Comparison of ENCODE assay signal across 7 mouse cellular contexts in genomic region chr13:4608530-4608929, GRCm38 (mm10). TPM values are rescaled to one million over a fixed set of nuclear protein-coding genes. Genes with fewer than 3 reads are reported as not detected.
DNase-seq lines count a peak whose midpoint lies in the region; ATAC-seq lines count a peak whose summit lies in the region.

No protein-coding gene starts in this region.

- H3K27ac ChIP-seq in neural tube, embryonic 11.5 days (ENCODE audit: low read depth, low read length): no peak overlapping the region
- peak overlapping the region; percentile 74 for H3K27ac ChIP-seq in embryonic facial prominence, embryonic 13.5 days
- H3K27ac ChIP-seq in limb, embryonic 11.5 days (replicated peaks; ENCODE audit: low read depth, low read length): no peak overlapping the region
- H3K27ac ChIP-seq in neural tube, embryonic 13.5 days (replicated peaks): peak overlapping the region; percentile 74

- no peaks in the 10 kb centered on the region for H3K9me3 ChIP-seq in neural tube, embryonic 11.5 days (ENCODE audit: control insufficient read depth, low read length)
- H3K9me3 ChIP-seq in embryonic facial prominence, embryonic 13.5 days: no peaks in the 10 kb centered on the region
- no peaks in the 10 kb centered on the region for H3K9me3 ChIP-seq in limb, embryonic 11.5 days (ENCODE audit: control insufficient read depth, low read length)
- H3K9me3 ChIP-seq in neural tube, embryonic 13.5 days: no peaks in the 10 kb centered on the region

- peak overlapping the region; percentile 73 for H3K9ac ChIP-seq in neural tube, embryonic 11.5 days (ENCODE audit: low read length)
- H3K9ac ChIP-seq in embryonic facial prominence, embryonic 13.5 days: peak overlapping the region; percentile 81
- peak overlapping the region; percentile 49 for H3K9ac ChIP-seq in limb, embryonic 11.5 days (ENCODE audit: low read length)
- peak overlapping the region; percentile 82 for H3K9ac ChIP-seq in neural tube, embryonic 13.5 days

- no peaks in the 10 kb centered on the region for H3K36me3 ChIP-seq in neural tube, embryonic 11.5 days (ENCODE audit: control insufficient read depth, insufficient read depth, low read length)
- H3K36me3 ChIP-seq in embryonic facial prominence, embryonic 13.5 days: peaks cover 5% of the 10 kb centered on the region; the same call in 1 of the 2 replicates
- H3K36me3 ChIP-seq in limb, embryonic 11.5 days (ENCODE audit: control insufficient read depth, insufficient read depth, low read length): no peaks in the 10 kb centered on the region
- H3K36me3 ChIP-seq in neural tube, embryonic 13.5 days: no peaks in the 10 kb centered on the region

- H3K27me3 ChIP-seq in neural tube, embryonic 11.5 days (ENCODE audit: control insufficient read depth, insufficient read depth, low read length): no peaks in the 10 kb centered on the region
- H3K27me3 ChIP-seq in embryonic facial prominence, embryonic 13.5 days: no peaks in the 10 kb centered on the region
- no peaks in the 10 kb centered on the region for H3K27me3 ChIP-seq in limb, embryonic 11.5 days (ENCODE audit: control insufficient read depth, insufficient read depth, low read length)
- H3K27me3 ChIP-seq in neural tube, embryonic 13.5 days: 0 out of 2 replicates have a peak, but pooled peaks cover 4% of the 10 kb centered on the region

- ATAC-seq in neural tube, embryonic 11.5 days (ENCODE audit: insufficient read depth, low FRiP score, low TSS enrichment): peak; percentile 2
- no peak; the same call in 1 of the 2 replicates for ATAC-seq in embryonic facial prominence, embryonic 13.5 days (ENCODE audit: insufficient number of reproducible peaks, insufficient read depth, low FRiP score, low TSS enrichment, low read depth)
- 0 out of 2 replicates have a peak, but pooled peaks have one; percentile 7 for ATAC-seq in limb, embryonic 11.5 days (ENCODE audit: insufficient number of reproducible peaks, low FRiP score, low TSS enrichment, low read depth)
- ATAC-seq in neural tube, embryonic 13.5 days (ENCODE audit: low read depth): peak; percentile 26

- no peaks in the 10 kb centered on the region for H3K4me1 ChIP-seq in neural tube, embryonic 11.5 days (ENCODE audit: control insufficient read depth, insufficient read depth, low read length)
- no peaks in the 10 kb centered on the region for H3K4me1 ChIP-seq in embryonic facial prominence, embryonic 13.5 days
- H3K4me1 ChIP-seq in limb, embryonic 11.5 days (ENCODE audit: control insufficient read depth, insufficient read depth, low read length): no peaks in the 10 kb centered on the region
- H3K4me1 ChIP-seq in neural tube, embryonic 13.5 days (replicated peaks): peaks cover 11% of the 10 kb centered on the region; the same call in 1 of the 2 replicates

- H3K4me3 ChIP-seq in neural tube, embryonic 11.5 days (ENCODE audit: low read depth, low read length): peak overlapping the region; percentile 53
- peak overlapping the region; percentile 64 for H3K4me3 ChIP-seq in embryonic facial prominence, embryonic 13.5 days
- peak overlapping the region; percentile 50 for H3K4me3 ChIP-seq in limb, embryonic 11.5 days (ENCODE audit: low read depth, low read length)
- H3K4me3 ChIP-seq in neural tube, embryonic 13.5 days: peak overlapping the region; percentile 70

- WGBS in neural tube, embryonic 11.5 days: 33% methylated on average over 9 of the region's 9 CpGs
- 32% methylated on average over 9 of the region's 9 CpGs for WGBS in embryonic facial prominence, embryonic 13.5 days
- WGBS in limb, embryonic 11.5 days: 34% methylated on average over 9 of the region's 9 CpGs
- WGBS in neural tube, embryonic 13.5 days: 26% methylated on average over 9 of the region's 9 CpGs

- no peak for DNase-seq in neural tube, embryonic 11.5 days (ENCODE audit: low spot score)
- DNase-seq in neural tube, embryonic 10.5 days (ENCODE audit: extremely low spot score, low spot score): no peak
- DNase-seq in limb, embryonic 11.5 days (ENCODE audit: low spot score): no peak
- DNase-seq in spleen, postnatal 36 days (ENCODE audit: low spot score in 2 of 2): no peak
- DNase-seq in urinary bladder, postnatal 25 days (ENCODE audit: low spot score): no peak

- H3K4me2 ChIP-seq in neural tube, embryonic 11.5 days (ENCODE audit: low read depth): peak overlapping the region; percentile 58
- peak overlapping the region; percentile 65 for H3K4me2 ChIP-seq in embryonic facial prominence, embryonic 13.5 days
- peak overlapping the region; percentile 58 for H3K4me2 ChIP-seq in limb, embryonic 11.5 days (ENCODE audit: low read depth, severe bottlenecking)
- peak overlapping the region; percentile 75 for H3K4me2 ChIP-seq in neural tube, embryonic 13.5 days

RNA-seq across cellular contexts. Expression of gene Akr1e1, which starts 0.4 kb away (rescaled TPM):
- polyA plus RNA-seq in neural tube, embryonic 11.5 days (2014; fragmentation: Nextera tagmentation; extraction: Ambion mirVana): 49.9 and 51.1 TPM in 2 replicates
- 36.9 and 42.3 TPM in 2 replicates for polyA plus RNA-seq in embryonic facial prominence, embryonic 13.5 days (2015; fragmentation: Nextera tagmentation; extraction: Ambion mirVana)
- polyA plus RNA-seq in limb, embryonic 11.5 days (2014; fragmentation: Nextera tagmentation; extraction: Ambion mirVana): 33.3 and 34.2 TPM in 2 replicates
- 32.1 and 47.8 TPM in 2 replicates for polyA plus RNA-seq in neural tube, embryonic 13.5 days (2015; fragmentation: Nextera tagmentation; extraction: Ambion mirVana)

RNA-seq across cellular contexts. Expression of gene Akr1c21, which starts 34.7 kb away (rescaled TPM):
- polyA plus RNA-seq in neural tube, embryonic 11.5 days (2014; fragmentation: Nextera tagmentation; extraction: Ambion mirVana): not detected in 2 replicates
- polyA plus RNA-seq in embryonic facial prominence, embryonic 13.5 days (2015; fragmentation: Nextera tagmentation; extraction: Ambion mirVana): not detected in 2 replicates
- polyA plus RNA-seq in limb, embryonic 11.5 days (2014; fragmentation: Nextera tagmentation; extraction: Ambion mirVana): not detected in 2 replicates
- not detected in 2 replicates for polyA plus RNA-seq in neural tube, embryonic 13.5 days (2015; fragmentation: Nextera tagmentation; extraction: Ambion mirVana)

Comparison
In these comparisons a context has a peak if more than half of its experiments do, and no peak if none do; other contexts are left out.
1. H3K27ac ChIP-seq: peak in embryonic facial prominence, embryonic 13.5 days (single experiment) and neural tube, embryonic 13.5 days (single experiment); none in neural tube, embryonic 11.5 days (single experiment) and limb, embryonic 11.5 days (single experiment).
2. Peak in every context shown above with its lines, with median percentiles within 50 percentile points of each other: H3K4me2 ChIP-seq, H3K4me3 ChIP-seq and H3K9ac ChIP-seq.